Comparison of ENCODE assay signal across 21 mouse cellular contexts in the genomic region with DNA sequence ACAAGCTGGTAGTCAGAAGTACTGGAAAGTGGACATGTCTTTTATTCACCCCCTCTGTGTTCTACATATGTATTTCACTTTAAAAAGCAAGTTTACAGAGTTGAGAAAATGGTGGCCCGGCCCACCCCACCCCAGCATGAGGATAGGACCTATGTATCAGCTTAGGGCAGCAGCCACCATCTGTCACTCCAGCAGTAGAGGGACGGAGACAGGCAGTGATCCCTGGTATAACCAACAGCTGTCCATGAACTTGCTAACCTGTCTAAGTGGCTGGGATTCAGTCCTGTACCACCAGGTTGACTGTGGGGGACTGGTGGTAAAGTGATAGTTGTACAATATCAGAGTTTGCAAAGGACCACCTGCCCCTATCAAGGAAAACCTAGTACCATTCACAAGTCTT.
"Had no signal": no experiment of that assay in that cellular context is flagged by ENCODE, and none has a peak within 500 bp of the region (broad histone marks: within the 10 kb centered on the region; RNA-seq: fewer than 3 reads in every experiment).

No protein-coding gene starts in this region.

- DNase-seq: forebrain, postnatal 0 days; gastrocnemius, postnatal 25 days; heart, postnatal 10 days; heart, postnatal 4 days; kidney, adult 11 months; kidney, postnatal 14 days; layer of hippocampus, adult 9-11 months; layer of hippocampus, postnatal 36 days; left cerebral cortex, postnatal 4 days had no signal

- H3K4me3 ChIP-seq: heart, embryonic 10.5 days; heart, embryonic 12.5 days; hindbrain, embryonic 12.5 days; kidney, embryonic 15.5 days; liver, embryonic 12.5 days had no signal

- H3K27me3 ChIP-seq: heart, embryonic 12.5 days; hindbrain, embryonic 12.5 days; kidney, embryonic 15.5 days; limb, embryonic 13.5 days; limb, embryonic 15.5 days; liver, embryonic 12.5 days had no signal

- ATAC-seq: forebrain, postnatal 0 days; hindbrain, embryonic 16.5 days; inflammation-experienced regulatory T-cells, adult 6 months; liver, embryonic 12.5 days had no signal

- H3K4me2 ChIP-seq: heart, embryonic 12.5 days; hindbrain, embryonic 12.5 days; hindbrain, embryonic 14.5 days; limb, embryonic 15.5 days had no signal

- H3K9ac ChIP-seq: forebrain, postnatal 0 days; heart, embryonic 12.5 days; hindbrain, embryonic 12.5 days; kidney, embryonic 15.5 days; limb, embryonic 13.5 days; limb, embryonic 15.5 days; liver, embryonic 12.5 days had no signal

- H3K9me3 ChIP-seq: heart, embryonic 10.5 days; heart, embryonic 12.5 days; hindbrain, embryonic 10.5 days; hindbrain, embryonic 12.5 days; kidney, embryonic 15.5 days; limb, embryonic 13.5 days; limb, embryonic 15.5 days; liver, embryonic 12.5 days had no signal

- H3K27ac ChIP-seq: heart, embryonic 10.5 days; hindbrain, embryonic 10.5 days; hindbrain, embryonic 12.5 days; hindbrain, embryonic 14.5 days; kidney, postnatal 0 days; limb, embryonic 13.5 days; limb, embryonic 15.5 days; liver, embryonic 12.5 days had no signal
